Mouse (Mus musculus) heart, embryonic 10.5 days (tissue): ENCODE results near the gene Fhod1. TPM values are rescaled to one million over a fixed set of nuclear protein-coding genes. Genes with fewer than 3 reads are reported as not detected.

Experiments used
- DNase-seq: peaks from one replicate; pipeline ENCODE4 v3.0.0-alpha.2; 2017; ENCODE audit warnings: low spot score
- H3K27ac ChIP-seq: fragments of 300-500 bp; sonication (generic); 2 replicates; pipeline ENCODE4 v1.5.1; 2016; ENCODE audit warnings: mild to moderate bottlenecking
- H3K27me3 ChIP-seq: fragments of 300-500 bp; sonication (generic); 2 replicates; pipeline ENCODE4 v1.6.1; 2016; ENCODE audit warnings: mild to moderate bottlenecking; ENCODE audit not compliant: poor library complexity, insufficient read depth, severe bottlenecking
- H3K36me3 ChIP-seq: fragments of 300-500 bp; sonication (generic); 2 replicates; pipeline ENCODE4 v1.6.1; 2016; ENCODE audit warnings: mild to moderate bottlenecking, moderate library complexity
- H3K4me1 ChIP-seq: fragments of 300-500 bp; sonication (generic); 2 replicates; pipeline ENCODE4 v1.6.1; 2016; ENCODE audit warnings: mild to moderate bottlenecking
- H3K4me3 ChIP-seq: fragments of 300-500 bp; sonication (generic); 2 replicates; pipeline ENCODE4 v1.5.1; 2016; ENCODE audit warnings: mild to moderate bottlenecking, moderate library complexity
- H3K9me3 ChIP-seq: fragments of 300-500 bp; sonication (generic); 2 replicates; pipeline ENCODE4 v1.6.1; 2016; ENCODE audit warnings: mild to moderate bottlenecking, moderate library complexity
- WGBS: fragments of 180-500 bp; shearing (Covaris S2); methylation state at CpG from one replicate; pipeline ENCODE4 v1.1.7; 2016; 5-methylcytosine and 5-hydroxymethylcytosine counted together
- polyA plus RNA-seq: library from polyadenylated mRNA; unstranded; fragments of >200 nt; fragmentation: Nextera tagmentation; extraction: Ambion mirVana; gene quantifications from 2 replicates; pipeline ENCODE4 v1.2.1, GENCODE M21; 2016

Gene Fhod1
- polyA plus RNA-seq, 1 experiment from 2014 or later: 3.0 TPM

GRCm38 (mm10) chr8:105308428-105308827 is 39.3 kb downstream of the Fhod1 start:
- no peak overlapping the region for H3K4me3 ChIP-seq
- peaks cover 80% of the 10 kb centered on the region for H3K36me3 ChIP-seq
- H3K9me3 ChIP-seq: no peaks in the 10 kb centered on the region
- 91% methylated on average over 10 of the region's 10 CpGs for WGBS
- no peaks in the 10 kb centered on the region for H3K27me3 ChIP-seq
- no peak overlapping the region for H3K27ac ChIP-seq
- DNase-seq: no peak
- H3K4me1 ChIP-seq: peaks cover 42% of the 10 kb centered on the region

GRCm38 (mm10) chr8:105307670-105308069 is 40.1 kb downstream of the Fhod1 start:
- Histone ChIP-seq H3K27ac (no peak overlapping the region), H3K4me3 (no peak overlapping the region), H3K36me3 (peaks cover 79% of the 10 kb centered on the region), H3K27me3 (no peaks in the 10 kb centered on the region), H3K4me1 (peaks cover 42% of the 10 kb centered on the region), H3K9me3 (no peaks in the 10 kb centered on the region)
- DNase-seq: no peak
- 93% methylated on average over 13 of the region's 13 CpGs for WGBS

GRCm38 (mm10) chr8:105306146-105306691 is 41.5 kb downstream of the Fhod1 start:
- peak overlapping the region; percentile 88 for H3K27ac ChIP-seq
- WGBS: 48% methylated on average over 5 of the region's 5 CpGs
- H3K27me3 ChIP-seq: no peaks in the 10 kb centered on the region
- no peaks in the 10 kb centered on the region for H3K9me3 ChIP-seq
- DNase-seq: no peak
- peak overlapping the region; percentile 61 for H3K4me3 ChIP-seq
- H3K36me3 ChIP-seq: peaks cover 78% of the 10 kb centered on the region
- H3K4me1 ChIP-seq: peaks cover 42% of the 10 kb centered on the region

GRCm38 (mm10) chr8:105305211-105306145 is 42.3 kb downstream of the Fhod1 start, which contains the start of gene Elmo3:
TSS of gene Elmo3 (plus strand) at chr8:105305601.
- no peaks in the 10 kb centered on the region for H3K9me3 ChIP-seq
- H3K27me3 ChIP-seq: no peaks in the 10 kb centered on the region
- 6% methylated on average over 26 of the region's 30 CpGs for WGBS
- H3K4me3 ChIP-seq: peak within 1 kb of the TSS; percentile 61
- peaks cover 81% of the 10 kb centered on the region for H3K36me3 ChIP-seq
- peak within 1 kb of the TSS; percentile 88 for H3K27ac ChIP-seq
- peaks cover 42% of the 10 kb centered on the region for H3K4me1 ChIP-seq
- DNase-seq: peak; percentile 87

GRCm38 (mm10) chr8:105304325-105305210 is 43.2 kb downstream of the Fhod1 start:
- Histone ChIP-seq H3K4me3 (peak overlapping the region; percentile 13; the same call in 1 of the 2 replicates), H3K27ac (peak overlapping the region; percentile 56; the same call in 1 of the 2 replicates), H3K36me3 (peaks cover 81% of the 10 kb centered on the region), H3K9me3 (no peaks in the 10 kb centered on the region), H3K4me1 (peaks cover 48% of the 10 kb centered on the region), H3K27me3 (no peaks in the 10 kb centered on the region)
- WGBS: 62% methylated on average over 9 of the region's 9 CpGs
- DNase-seq: no peak

- Histone ChIP-seq H3K27ac (peak overlapping the region; percentile 56; the same call in 1 of the 2 replicates), H3K4me3 (no peak overlapping the region), H3K9me3 (no peaks in the 10 kb centered on the region), H3K36me3 (peaks cover 78% of the 10 kb centered on the region), H3K27me3 (no peaks in the 10 kb centered on the region), H3K4me1 (peaks cover 47% of the 10 kb centered on the region)
- no peak for DNase-seq
- 78% methylated on average over 9 of the region's 9 CpGs for WGBS
Observed at GRCm38 (mm10) chr8:105303874-105304273, 43.9 kb downstream of the Fhod1 start.

- H3K36me3 ChIP-seq: peaks cover 78% of the 10 kb centered on the region
- no peak for DNase-seq
- no peaks in the 10 kb centered on the region for H3K9me3 ChIP-seq
- no peak overlapping the region for H3K4me3 ChIP-seq
- no peak overlapping the region for H3K27ac ChIP-seq
- H3K4me1 ChIP-seq: peaks cover 52% of the 10 kb centered on the region
- 90% methylated on average over 8 of the region's 8 CpGs for WGBS
- no peaks in the 10 kb centered on the region for H3K27me3 ChIP-seq
Observed at GRCm38 (mm10) chr8:105303396-105303795, 44.4 kb downstream of the Fhod1 start.

- Histone ChIP-seq H3K4me1 (peaks cover 50% of the 10 kb centered on the region), H3K4me3 (peak overlapping the region; percentile 0; the same call in 1 of the 2 replicates), H3K27me3 (peaks cover 11% of the 10 kb centered on the region), H3K9me3 (no peaks in the 10 kb centered on the region), H3K36me3 (peaks cover 62% of the 10 kb centered on the region), H3K27ac (no peak overlapping the region)
- 86% methylated on average over 8 of the region's 8 CpGs for WGBS
- DNase-seq: no peak
Observed at GRCm38 (mm10) chr8:105299962-105300361, 47.8 kb downstream of the Fhod1 start.

- H3K4me3 ChIP-seq: peak overlapping the region; percentile 78
- H3K36me3 ChIP-seq: peaks cover 49% of the 10 kb centered on the region
- peaks cover 39% of the 10 kb centered on the region for H3K4me1 ChIP-seq
- WGBS: 53% methylated on average over 18 of the region's 18 CpGs
- peaks cover 19% of the 10 kb centered on the region for H3K27me3 ChIP-seq
- peak; percentile 75 for DNase-seq
- H3K27ac ChIP-seq: peak overlapping the region; percentile 90
- H3K9me3 ChIP-seq: no peaks in the 10 kb centered on the region
Observed at GRCm38 (mm10) chr8:105298351-105299252, 49.2 kb downstream of the Fhod1 start.

- Histone ChIP-seq H3K9me3 (no peaks in the 10 kb centered on the region), H3K4me3 (peak within 1 kb of the TSS; percentile 78), H3K36me3 (peaks cover 40% of the 10 kb centered on the region), H3K27ac (peak within 1 kb of the TSS; percentile 90), H3K27me3 (peaks cover 28% of the 10 kb centered on the region), H3K4me1 (peaks cover 41% of the 10 kb centered on the region)
- WGBS: under 1% methylated on average over 58 of the region's 58 CpGs
- DNase-seq: peak; percentile 97
Observed at GRCm38 (mm10) chr8:105297511-105298192, 50.1 kb downstream of the Fhod1 start, which contains the start of gene E2f4. TSS of gene E2f4 (plus strand) at chr8:105297663.

- H3K9me3 ChIP-seq: no peaks in the 10 kb centered on the region
- WGBS: 53% methylated on average over 11 of the region's 11 CpGs
- peak within 1 kb of the TSS; percentile 90 for H3K27ac ChIP-seq
- peaks cover 31% of the 10 kb centered on the region for H3K27me3 ChIP-seq
- peaks cover 25% of the 10 kb centered on the region for H3K36me3 ChIP-seq
- H3K4me1 ChIP-seq: peaks cover 41% of the 10 kb centered on the region
- DNase-seq: no peak
- H3K4me3 ChIP-seq: peak within 1 kb of the TSS; percentile 78
Observed at GRCm38 (mm10) chr8:105295895-105296573, 51.7 kb downstream of the Fhod1 start, which contains the start of gene Exoc3l. TSS of gene Exoc3l (minus strand) at chr8:105296101.
